Comparison of ENCODE assay signal across 8 mouse cellular contexts in the genomic region with DNA sequence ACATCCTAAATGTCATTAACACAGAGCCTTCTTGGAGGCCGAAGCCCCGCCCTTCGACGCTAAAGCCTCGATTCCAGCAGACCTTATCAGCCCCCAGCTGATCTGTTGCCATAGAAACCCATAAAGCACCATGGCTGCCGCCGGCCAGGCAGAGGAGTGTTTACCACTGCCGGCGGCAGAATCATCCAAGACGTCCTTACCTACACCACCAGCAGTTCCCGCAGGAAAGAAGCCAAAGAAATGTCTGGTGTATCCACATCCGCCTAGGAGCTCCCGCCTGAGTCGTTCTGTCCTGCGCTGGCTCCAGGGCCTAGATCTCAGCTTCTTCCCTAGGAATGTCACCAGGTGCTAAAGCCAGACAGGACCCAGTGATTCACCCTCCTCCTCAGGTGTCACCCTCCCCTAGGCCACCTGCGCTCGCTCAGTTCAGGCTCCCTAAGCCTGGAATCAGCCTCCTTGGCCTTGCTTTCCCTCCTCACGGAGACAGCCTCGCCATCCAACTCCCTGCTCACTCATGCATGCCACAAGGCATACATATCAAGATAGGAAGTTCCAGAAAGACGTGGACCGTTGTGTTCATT. TPM values are rescaled to one million over a fixed set of nuclear protein-coding genes. Genes with fewer than 3 reads are reported as not detected.
DNase-seq lines count a peak whose midpoint lies in the region; ATAC-seq and TF ChIP-seq lines count a peak whose summit lies in the region.

A gene (plus strand): TSS at position 111 of the 581 bp plus-strand sequence.

- 0 out of 2 replicates have a peak, but pooled peaks have one; percentile 72 for ATAC-seq in embryonic facial prominence, embryonic 12.5 days (ENCODE audit: insufficient number of reproducible peaks, insufficient read depth, low FRiP score, low TSS enrichment)
- peak; percentile 96 for ATAC-seq in midbrain, embryonic 15.5 days (replicated peaks)

- H3K4me3 ChIP-seq in E14TG2a.4 (replicated peaks; ENCODE audit: low read length), result peak within 1 kb of the TSS; percentile 58
- H3K4me3 ChIP-seq in embryonic facial prominence, embryonic 12.5 days, result peak within 1 kb of the TSS; percentile 23
- H3K4me3 ChIP-seq in hindbrain, embryonic 10.5 days, result peak within 1 kb of the TSS; percentile 53
- H3K4me3 ChIP-seq in midbrain, embryonic 15.5 days, result peak within 1 kb of the TSS; percentile 35

- H3K27ac ChIP-seq in embryonic facial prominence, embryonic 12.5 days, result no peak within 1 kb of the TSS
- H3K27ac ChIP-seq in hindbrain, embryonic 10.5 days, result peak within 1 kb of the TSS; percentile 64
- H3K27ac ChIP-seq in midbrain, embryonic 15.5 days, result peak within 1 kb of the TSS; percentile 75

- H3K4me2 ChIP-seq in embryonic facial prominence, embryonic 12.5 days (replicated peaks), result peak within 1 kb of the TSS; percentile 54
- H3K4me2 ChIP-seq in midbrain, embryonic 15.5 days, result peak within 1 kb of the TSS; percentile 61

- H3K9ac ChIP-seq in embryonic facial prominence, embryonic 12.5 days, result 0 out of 2 replicates have a peak within 1 kb of the TSS, but pooled peaks have one; percentile 1
- H3K9ac ChIP-seq in midbrain, embryonic 15.5 days, result peak within 1 kb of the TSS; percentile 23; the same call in 1 of the 2 replicates

- intact Hi-C loops in left cerebral cortex, postnatal 25 days (cut with DNase I), result no loop called here

- no peaks in the 10 kb centered on the region for H3K9me3 ChIP-seq in E14TG2a.4 (ENCODE audit: low read length)
- no peaks in the 10 kb centered on the region for H3K9me3 ChIP-seq in embryonic facial prominence, embryonic 12.5 days
- no peaks in the 10 kb centered on the region for H3K9me3 ChIP-seq in hindbrain, embryonic 10.5 days
- H3K9me3 ChIP-seq in midbrain, embryonic 15.5 days, result no peaks in the 10 kb centered on the region

- H3K4me1 ChIP-seq in E14TG2a.4 (replicated peaks; ENCODE audit: low read depth, low read length), result peaks cover 8% of the 10 kb centered on the region
- no peaks in the 10 kb centered on the region for H3K4me1 ChIP-seq in embryonic facial prominence, embryonic 12.5 days
- H3K4me1 ChIP-seq in hindbrain, embryonic 10.5 days (replicated peaks), result peaks cover 7% of the 10 kb centered on the region; the same call in 1 of the 2 replicates
- peaks cover 7% of the 10 kb centered on the region for H3K4me1 ChIP-seq in midbrain, embryonic 15.5 days

- no peaks in the 10 kb centered on the region for H3K27me3 ChIP-seq in E14TG2a.4 (ENCODE audit: insufficient read depth, low read length)
- no peaks in the 10 kb centered on the region for H3K27me3 ChIP-seq in embryonic facial prominence, embryonic 12.5 days
- no peaks in the 10 kb centered on the region for H3K27me3 ChIP-seq in hindbrain, embryonic 10.5 days (ENCODE audit: insufficient read depth, poor library complexity, severe bottlenecking)
- no peaks in the 10 kb centered on the region for H3K27me3 ChIP-seq in midbrain, embryonic 15.5 days (replicated peaks)

- 8% methylated on average over 21 of the region's 21 CpGs for WGBS in embryonic facial prominence, embryonic 12.5 days
- 5% methylated on average over 21 of the region's 21 CpGs for WGBS in hindbrain, embryonic 10.5 days
- 3% methylated on average over 21 of the region's 21 CpGs for WGBS in midbrain, embryonic 15.5 days

- DNase-seq in adrenal gland, adult 18-20 months (ENCODE audit: low spot score in 2 of 2), result peak; percentile 35 to 43
- DNase-seq in hindbrain, embryonic 10.5 days (ENCODE audit: low spot score), result peak; percentile 67
- peak; percentile 56 to 66 for DNase-seq in left cerebral cortex, postnatal 25 days (ENCODE audit: low spot score in 2 of 2)
- DNase-seq in T-cell, adult 2 months (ENCODE audit: low spot score), result no peak
- no peak for DNase-seq in spleen, postnatal 10 days (ENCODE audit: low spot score in 2 of 2)

- TF ChIP-seq CTCF in E14TG2a.4 (conservative IDR thresholded peaks at IDR 0.05; ENCODE audit: low read length), result no peak

- no peaks in the 10 kb centered on the region for H3K36me3 ChIP-seq in E14TG2a.4 (ENCODE audit: insufficient read depth, low read length)
- no peaks in the 10 kb centered on the region for H3K36me3 ChIP-seq in embryonic facial prominence, embryonic 12.5 days
- no peaks in the 10 kb centered on the region for H3K36me3 ChIP-seq in hindbrain, embryonic 10.5 days
- H3K36me3 ChIP-seq in midbrain, embryonic 15.5 days (replicated peaks), result no peaks in the 10 kb centered on the region

RNA-seq across cellular contexts. Expression of the gene that starts here (rescaled TPM):
- not detected for total RNA-seq in adrenal gland, adult 18-20 months (2021)
- polyA plus RNA-seq in embryonic facial prominence, embryonic 12.5 days (2016; fragmentation: Nextera tagmentation; extraction: Ambion mirVana), result not detected in 2 replicates
- not detected in 2 replicates for polyA plus RNA-seq in hindbrain, embryonic 10.5 days (2016; fragmentation: Nextera tagmentation; extraction: Ambion mirVana)
- not detected for total RNA-seq in left cerebral cortex, postnatal 25 days (2021)
- polyA plus RNA-seq in midbrain, embryonic 15.5 days (2015; fragmentation: Nextera tagmentation; extraction: Ambion mirVana), result 0.15 and 0.27 TPM in 2 replicates

Comparison
In these comparisons a context has a peak if more than half of its experiments do, and no peak if none do; other contexts are left out.
1. Peak in DNase-seq in adrenal gland, adult 18-20 months; RNA of the gene not detected or under 1 TPM.
2. Peak in ATAC-seq, H3K4me3 ChIP-seq, H3K9ac ChIP-seq and H3K4me2 ChIP-seq in embryonic facial prominence, embryonic 12.5 days; RNA of the gene not detected or under 1 TPM.
3. Peak in DNase-seq, H3K4me3 ChIP-seq and H3K27ac ChIP-seq in hindbrain, embryonic 10.5 days; RNA of the gene not detected or under 1 TPM.
4. Peak in DNase-seq in left cerebral cortex, postnatal 25 days; RNA of the gene not detected or under 1 TPM.
5. Peak in ATAC-seq, H3K4me3 ChIP-seq, H3K27ac ChIP-seq, H3K9ac ChIP-seq and H3K4me2 ChIP-seq in midbrain, embryonic 15.5 days; RNA of the gene not detected or under 1 TPM.